Mouse (Mus musculus) testis, postnatal 10 days (tissue): ENCODE results near the gene Tgfbr3.

ENCODE experiments used
- DNase-seq: peaks from one replicate; pipeline ENCODE4 v3.0.0; 2021; ENCODE audit warnings: low spot score

Gene Tgfbr3

GRCm38 (mm10) chr5:107078361-107078760, 211.1 kb downstream of the Tgfbr3 start:
- DNase-seq, result no peak

- DNase-seq, result no peak
These were observed 211.5 kb downstream of the Tgfbr3 start for GRCm38 (mm10) chr5:107077900-107078299.

- DNase-seq, result no peak
These were observed 214.3 kb downstream of the Tgfbr3 start for GRCm38 (mm10) chr5:107074980-107075583.

- DNase-seq, result no peak
These were observed 215.1 kb downstream of the Tgfbr3 start for GRCm38 (mm10) chr5:107074350-107074749.

GRCm38 (mm10) chr5:107073536-107073935, 215.9 kb downstream of the Tgfbr3 start:
- no peak for DNase-seq

- no peak for DNase-seq
These were observed 221.3 kb downstream of the Tgfbr3 start for GRCm38 (mm10) chr5:107068146-107068545.

- no peak for DNase-seq
These were observed 221.9 kb downstream of the Tgfbr3 start for GRCm38 (mm10) chr5:107067531-107067930.

- no peak for DNase-seq
These were observed 224.5 kb downstream of the Tgfbr3 start for GRCm38 (mm10) chr5:107064922-107065321.

GRCm38 (mm10) chr5:107062229-107062852, 227.1 kb downstream of the Tgfbr3 start:
- no peak for DNase-seq

GRCm38 (mm10) chr5:107059514-107059913, 229.9 kb downstream of the Tgfbr3 start:
- DNase-seq, result no peak

GRCm38 (mm10) chr5:107058642-107059041, 230.8 kb downstream of the Tgfbr3 start:
- no peak for DNase-seq
